Comparison of ENCODE assay signal across 13 mouse cellular contexts in genomic region chr2:26168843-26169579, GRCm38 (mm10). TPM values are rescaled to one million over a fixed set of nuclear protein-coding genes. Genes with fewer than 3 reads are reported as not detected.
A peak's percentile ranks its signal among the peaks of the same experiment; 100 is the strongest.
DNase-seq lines count a peak whose midpoint lies in the region; ATAC-seq and TF ChIP-seq lines count a peak whose summit lies in the region.
"Had no signal": no experiment of that assay in that cellular context is flagged by ENCODE, and none has a peak within 500 bp of the region (broad histone marks: within the 10 kb centered on the region; RNA-seq: fewer than 3 reads in every experiment).

No protein-coding gene starts in this region.

- no peaks in the 10 kb centered on the region for H3K9me3 ChIP-seq in kidney, embryonic 16.5 days (ENCODE audit: low read length)
- no peaks in the 10 kb centered on the region for H3K9me3 ChIP-seq in forebrain, embryonic 16.5 days (ENCODE audit: control insufficient read depth, low read length)
- no peaks in the 10 kb centered on the region for H3K9me3 ChIP-seq in neural tube, embryonic 12.5 days
- H3K9me3 ChIP-seq in lung, postnatal 0 days (ENCODE audit: low read length), result no peaks in the 10 kb centered on the region

- no peak overlapping the region for H3K4me3 ChIP-seq in kidney, embryonic 16.5 days (ENCODE audit: low read length)
- H3K4me3 ChIP-seq in forebrain, embryonic 16.5 days (replicated peaks; ENCODE audit: low read length), result no peak overlapping the region
- H3K4me3 ChIP-seq in neural tube, embryonic 12.5 days, result no peak overlapping the region
- H3K4me3 ChIP-seq in lung, postnatal 0 days (ENCODE audit: low read depth, low read length), result no peak overlapping the region

- H3K9ac ChIP-seq in kidney, embryonic 16.5 days (replicated peaks; ENCODE audit: low read length), result no peak overlapping the region
- no peak overlapping the region for H3K9ac ChIP-seq in forebrain, embryonic 16.5 days (replicated peaks; ENCODE audit: low read depth, low read length)
- no peak overlapping the region for H3K9ac ChIP-seq in neural tube, embryonic 12.5 days
- H3K9ac ChIP-seq in lung, postnatal 0 days (replicated peaks; ENCODE audit: low read depth), result no peak overlapping the region

- no peaks in the 10 kb centered on the region for H3K36me3 ChIP-seq in kidney, embryonic 16.5 days (ENCODE audit: insufficient read depth, low read length)
- H3K36me3 ChIP-seq in forebrain, embryonic 16.5 days (ENCODE audit: control insufficient read depth, insufficient read depth), result no peaks in the 10 kb centered on the region
- H3K36me3 ChIP-seq in neural tube, embryonic 12.5 days, result no peaks in the 10 kb centered on the region
- no peaks in the 10 kb centered on the region for H3K36me3 ChIP-seq in lung, postnatal 0 days (ENCODE audit: insufficient read depth, low read length)

- no peaks in the 10 kb centered on the region for H3K4me1 ChIP-seq in kidney, embryonic 16.5 days (ENCODE audit: insufficient read depth, low read length)
- H3K4me1 ChIP-seq in forebrain, embryonic 16.5 days (replicated peaks; ENCODE audit: control insufficient read depth, insufficient read depth, low read length), result peaks cover 9% of the 10 kb centered on the region; the same call in 1 of the 2 replicates
- peaks cover 16% of the 10 kb centered on the region; the same call in 1 of the 2 replicates for H3K4me1 ChIP-seq in neural tube, embryonic 12.5 days
- no peaks in the 10 kb centered on the region for H3K4me1 ChIP-seq in lung, postnatal 0 days (ENCODE audit: insufficient read depth, low read depth, low read length)

- H3K27ac ChIP-seq in kidney, embryonic 16.5 days (ENCODE audit: low read length), result no peak overlapping the region
- no peak overlapping the region for H3K27ac ChIP-seq in forebrain, embryonic 16.5 days (ENCODE audit: low read length)
- H3K27ac ChIP-seq in neural tube, embryonic 12.5 days, result no peak overlapping the region
- no peak overlapping the region for H3K27ac ChIP-seq in lung, postnatal 0 days (ENCODE audit: low read length)

- TF ChIP-seq CTCF in lung, postnatal 0 days (IDR thresholded peaks at IDR 0.05), result no peak

- H3K27me3 ChIP-seq in kidney, embryonic 16.5 days (ENCODE audit: insufficient read depth, low read length), result no peaks in the 10 kb centered on the region
- H3K27me3 ChIP-seq in forebrain, embryonic 16.5 days (replicated peaks; ENCODE audit: control insufficient read depth, insufficient read depth, low read length), result no peaks in the 10 kb centered on the region
- no peaks in the 10 kb centered on the region; the same call in 1 of the 2 replicates for H3K27me3 ChIP-seq in neural tube, embryonic 12.5 days (replicated peaks)
- H3K27me3 ChIP-seq in lung, postnatal 0 days (replicated peaks; ENCODE audit: insufficient read depth, low read length), result no peaks in the 10 kb centered on the region

- 14% methylated on average over 11 of the region's 11 CpGs for WGBS in kidney, embryonic 16.5 days
- 32% methylated on average over 11 of the region's 11 CpGs for whole genome bisulfite sequencing in forebrain, embryonic 16.5 days
- WGBS in neural tube, embryonic 12.5 days, result 25% methylated on average over 11 of the region's 11 CpGs
- 33% methylated on average over 11 of the region's 11 CpGs for WGBS in lung, postnatal 0 days

- no peak for TF ChIP-seq EP300 in lung, postnatal 0 days (IDR thresholded peaks at IDR 0.05)

- peak; percentile 67 for ATAC-seq in kidney, embryonic 16.5 days (ENCODE audit: low FRiP score, low TSS enrichment)
- ATAC-seq in forebrain, embryonic 16.5 days, result peak; percentile 18; the same call in 1 of the 2 replicates
- 0 out of 2 replicates have a peak, but pooled peaks have one; percentile 43 for ATAC-seq in neural tube, embryonic 12.5 days (ENCODE audit: low FRiP score, low read depth)
- no peak for ATAC-seq in lung, postnatal 0 days

- DNase-seq in kidney, postnatal 25 days, result no peak
- peak; percentile 32 for DNase-seq in embryo, embryonic 9.5 days (ENCODE audit: extremely low spot score)
- DNase-seq in lung, postnatal 0 days (ENCODE audit: low spot score), result no peak
- DNase-seq in lung, postnatal 10 days, result no peak
- DNase-seq in urinary bladder, postnatal 36 days (ENCODE audit: low spot score in 2 of 2), result no peak
- DNase-seq: adrenal gland, postnatal 36 days; cerebellum, adult 9-10 months; gastrocnemius, postnatal 14 days; lung, adult 2 months had no signal

- H3K4me2 ChIP-seq in kidney, embryonic 16.5 days (replicated peaks; ENCODE audit: low read depth, low read length), result no peak overlapping the region
- no peak overlapping the region for H3K4me2 ChIP-seq in forebrain, embryonic 16.5 days (ENCODE audit: low read length)
- H3K4me2 ChIP-seq in neural tube, embryonic 12.5 days (replicated peaks), result no peak overlapping the region
- H3K4me2 ChIP-seq in lung, postnatal 0 days (replicated peaks; ENCODE audit: low read depth, low read length), result no peak overlapping the region

RNA-seq across cellular contexts. Expression of gene Lhx3, which starts 39.1 kb away (rescaled TPM):
- 0.09 TPM in 1 of 2 replicates, not detected in the other for polyA plus RNA-seq in kidney, embryonic 16.5 days (2015; fragmentation: Nextera tagmentation; extraction: Ambion mirVana)
- not detected in 2 replicates for polyA plus RNA-seq in forebrain, embryonic 16.5 days (2015; fragmentation: Nextera tagmentation; extraction: Ambion mirVana)
- polyA plus RNA-seq in neural tube, embryonic 12.5 days (2016; fragmentation: Nextera tagmentation; extraction: Ambion mirVana), result 16.8 and 24.2 TPM in 2 replicates
- not detected in 2 replicates for polyA plus RNA-seq in lung, postnatal 0 days (2015; fragmentation: Nextera tagmentation; extraction: Ambion mirVana)
- polyA plus RNA-seq: lung, adult 2 months; stomach, embryonic 14.5 days had no signal

RNA-seq across cellular contexts. Expression of gene Nacc2, which starts 46.0 kb away (rescaled TPM):
- polyA plus RNA-seq in kidney, embryonic 16.5 days (2015; fragmentation: Nextera tagmentation; extraction: Ambion mirVana), result 12.7 and 13.3 TPM in 2 replicates
- polyA plus RNA-seq in forebrain, embryonic 16.5 days (2015; fragmentation: Nextera tagmentation; extraction: Ambion mirVana), result 13.3 and 16.1 TPM in 2 replicates
- polyA plus RNA-seq in neural tube, embryonic 12.5 days (2016; fragmentation: Nextera tagmentation; extraction: Ambion mirVana), result 15.0 and 15.2 TPM in 2 replicates
- 7.1 and 9.2 TPM in 2 replicates for polyA plus RNA-seq in lung, postnatal 0 days (2015; fragmentation: Nextera tagmentation; extraction: Ambion mirVana)

Comparison
In these comparisons a context has a peak if more than half of its experiments do, and no peak if none do; other contexts are left out.
1. RNA of gene Lhx3, which starts 39.1 kb away (polyA plus RNA-seq): 16.8 to 24.2 TPM in neural tube, embryonic 12.5 days; 0.09 TPM in kidney, embryonic 16.5 days, not detected in forebrain, embryonic 16.5 days and not detected in lung, postnatal 0 days; every median in the first group is over 10 times any median in the second.